Mouse (Mus musculus) liver, embryonic 16.5 days (tissue): ENCODE data around the gene Atp5s. TPM values are rescaled to one million over a fixed set of nuclear protein-coding genes. Genes with fewer than 3 reads are reported as not detected.
A peak's percentile ranks its signal among the peaks of the same experiment; 100 is the strongest.

ENCODE experiments used
- ATAC-seq: fragments of 200-750 bp; cut with Nextera tagmentation; 2 replicates; pipeline ENCODE4 v1.8.0; 2017; ENCODE audit warnings: low read depth, mild to moderate bottlenecking, moderate number of reproducible peaks, moderate library complexity
- H3K27ac ChIP-seq: fragments of 300-500 bp; sonication (generic); 2 replicates; pipeline ENCODE4 v1.5.1; 2014; ENCODE audit warnings: mild to moderate bottlenecking, low read length
- H3K27me3 ChIP-seq: fragments of 300-500 bp; sonication (generic); 2 replicates; pipeline ENCODE4 v1.6.1; 2014; ENCODE audit warnings: low read depth, low read length, mixed read lengths; ENCODE audit not compliant: control insufficient read depth, insufficient read depth
- H3K36me3 ChIP-seq: fragments of 300-500 bp; sonication (generic); 2 replicates; pipeline ENCODE4 v1.6.1; 2014; ENCODE audit warnings: mild to moderate bottlenecking; ENCODE audit not compliant: control insufficient read depth, insufficient read depth
- H3K4me1 ChIP-seq: fragments of 300-500 bp; sonication (generic); 2 replicates; pipeline ENCODE4 v1.6.1; 2014; ENCODE audit warnings: low read depth, low read length, mixed read lengths; ENCODE audit not compliant: control insufficient read depth
- H3K4me2 ChIP-seq: fragments of 300-500 bp; sonication (generic); 2 replicates; pipeline ENCODE4 v1.6.1; 2014; ENCODE audit warnings: low read depth, low read length, mixed read lengths
- H3K4me3 ChIP-seq: fragments of 300-500 bp; sonication (generic); 2 replicates; pipeline ENCODE4 v1.5.1; 2014; ENCODE audit warnings: low read depth, mild to moderate bottlenecking, low read length
- H3K9ac ChIP-seq: fragments of 300-500 bp; sonication (generic); 2 replicates; pipeline ENCODE4 v1.6.1; 2014; ENCODE audit warnings: low read depth, low read length
- H3K9me3 ChIP-seq: fragments of 300-500 bp; sonication (generic); replicated peaks from 2 replicates; pipeline ENCODE4 v1.6.1; 2016; ENCODE audit warnings: low read length; ENCODE audit not compliant: control insufficient read depth
- WGBS: fragments of 180-500 bp; shearing (Covaris S2); extraction: QIAGEN DNeasy Blood & Tissue Kit; methylation state at CpG from one replicate; pipeline ENCODE4 v1.1.7; 2014; ENCODE audit not compliant: insufficient replicate concordance; 5-methylcytosine and 5-hydroxymethylcytosine counted together
- polyA plus RNA-seq: library from polyadenylated mRNA; unstranded; fragments of >200 nt; fragmentation: Nextera tagmentation; extraction: Ambion mirVana; gene quantifications from 2 replicates; pipeline ENCODE4 v1.2.1, GENCODE M21; 2015

Gene Atp5s
- polyA plus RNA-seq = 16.7 and 18.4 TPM in 2 replicates

- peak within 1 kb of the TSS; percentile 99 for H3K4me2 ChIP-seq
- WGBS = under 1% methylated on average over 60 of the region's 60 CpGs
- H3K36me3 ChIP-seq = peaks cover 6% of the 10 kb centered on the region; the same call in 1 of the 2 replicates
- peak within 1 kb of the TSS; percentile 85 for H3K9ac ChIP-seq
- H3K4me3 ChIP-seq = peak within 1 kb of the TSS; percentile 76
- peak; percentile 90 for ATAC-seq
- H3K27me3 ChIP-seq = no peaks in the 10 kb centered on the region
- peaks cover under 1% of the 10 kb centered on the region for H3K9me3 ChIP-seq
- H3K4me1 ChIP-seq = peaks cover 19% of the 10 kb centered on the region
- H3K27ac ChIP-seq = peak within 1 kb of the TSS; percentile 96
Measured at GRCm38 (mm10) chr12:69724711-69725460, at the start of gene Atp5s, which contains the start of gene L2hgdh. Gene Atp5s, plus strand, starts transcription at chr12:69724950. Gene L2hgdh, minus strand, starts transcription at chr12:69724873.

- no peaks in the 10 kb centered on the region for H3K36me3 ChIP-seq
- ATAC-seq = no peak
- no peak overlapping the region for H3K4me2 ChIP-seq
- no peak overlapping the region for H3K27ac ChIP-seq
- H3K4me3 ChIP-seq = no peak overlapping the region
- no peaks in the 10 kb centered on the region for H3K9me3 ChIP-seq
- no peaks in the 10 kb centered on the region for H3K27me3 ChIP-seq
- H3K4me1 ChIP-seq = peaks cover 23% of the 10 kb centered on the region
- no peak overlapping the region for H3K9ac ChIP-seq
- 74% methylated on average over 4 of the region's 4 CpGs for WGBS
Measured at GRCm38 (mm10) chr12:69676157-69676556, 48.6 kb upstream of the Atp5s start.

- Histone ChIP-seq H3K4me3 (peak overlapping the region; percentile 98), H3K4me2 (peak overlapping the region; percentile 81), H3K27ac (peak overlapping the region; percentile 97), H3K36me3 (no peaks in the 10 kb centered on the region), H3K9me3 (no peaks in the 10 kb centered on the region), H3K4me1 (peaks cover 20% of the 10 kb centered on the region), H3K9ac (peak overlapping the region; percentile 98), H3K27me3 (no peaks in the 10 kb centered on the region)
- ATAC-seq = peak; percentile 56
- 1% methylated on average over 55 of the region's 56 CpGs for WGBS
Measured at GRCm38 (mm10) chr12:69680635-69681565, 43.9 kb upstream of the Atp5s start.

- peak within 1 kb of the TSS; percentile 97 for H3K27ac ChIP-seq
- H3K4me2 ChIP-seq = peak within 1 kb of the TSS; percentile 81
- peak; percentile 79 for ATAC-seq
- no peaks in the 10 kb centered on the region for H3K9me3 ChIP-seq
- H3K9ac ChIP-seq = peak within 1 kb of the TSS; percentile 98
- peak within 1 kb of the TSS; percentile 98 for H3K4me3 ChIP-seq
- no peaks in the 10 kb centered on the region for H3K36me3 ChIP-seq
- peaks cover 17% of the 10 kb centered on the region for H3K4me1 ChIP-seq
- WGBS = 0% methylated on average over 50 of the region's 85 CpGs
- H3K27me3 ChIP-seq = no peaks in the 10 kb centered on the region
Measured at GRCm38 (mm10) chr12:69681566-69682061, 43.1 kb upstream of the Atp5s start, which contains the start of gene Sos2. Gene Sos2, minus strand, starts transcription at chr12:69681852.

- Histone ChIP-seq H3K4me2 (peak overlapping the region; percentile 81), H3K36me3 (no peaks in the 10 kb centered on the region), H3K9ac (peak overlapping the region; percentile 98), H3K27ac (peak overlapping the region; percentile 97), H3K9me3 (no peaks in the 10 kb centered on the region), H3K4me3 (peak overlapping the region; percentile 98), H3K4me1 (peaks cover 17% of the 10 kb centered on the region), H3K27me3 (no peaks in the 10 kb centered on the region)
- ATAC-seq = peak; percentile 85
- under 1% methylated on average over 41 of the region's 54 CpGs for WGBS
Measured at GRCm38 (mm10) chr12:69682065-69682787, 42.5 kb upstream of the Atp5s start.

GRCm38 (mm10) chr12:69682788-69683419, 41.8 kb upstream of the Atp5s start:
- WGBS = 42% methylated on average over 14 of the region's 14 CpGs
- ATAC-seq = no peak

GRCm38 (mm10) chr12:69683537-69683936, 41.2 kb upstream of the Atp5s start:
- H3K27ac ChIP-seq = peak overlapping the region; percentile 49
- H3K4me2 ChIP-seq = peak overlapping the region; percentile 81
- peak; percentile 45 for ATAC-seq
- no peaks in the 10 kb centered on the region for H3K9me3 ChIP-seq
- 16% methylated on average over 10 of the region's 10 CpGs for WGBS
- no peak overlapping the region for H3K9ac ChIP-seq
- no peaks in the 10 kb centered on the region for H3K27me3 ChIP-seq
- H3K4me1 ChIP-seq = peaks cover 17% of the 10 kb centered on the region
- no peaks in the 10 kb centered on the region for H3K36me3 ChIP-seq
- peak overlapping the region; percentile 7 for H3K4me3 ChIP-seq

More at GRCm38 (mm10) chr12:69682788-69683419, 41.8 kb upstream of the Atp5s start:
- H3K27ac ChIP-seq = peak overlapping the region; percentile 49
- peak overlapping the region; percentile 98 for H3K9ac ChIP-seq
- no peaks in the 10 kb centered on the region for H3K36me3 ChIP-seq
- H3K4me2 ChIP-seq = peak overlapping the region; percentile 81
- H3K4me1 ChIP-seq = peaks cover 17% of the 10 kb centered on the region
- no peaks in the 10 kb centered on the region for H3K27me3 ChIP-seq
- peak overlapping the region; percentile 98 for H3K4me3 ChIP-seq
- H3K9me3 ChIP-seq = no peaks in the 10 kb centered on the region

- Histone ChIP-seq H3K4me2 (no peak overlapping the region), H3K36me3 (no peaks in the 10 kb centered on the region), H3K4me1 (peaks cover 1% of the 10 kb centered on the region; the same call in 1 of the 2 replicates), H3K4me3 (no peak overlapping the region), H3K9me3 (no peaks in the 10 kb centered on the region), H3K27ac (no peak overlapping the region), H3K9ac (no peak overlapping the region), H3K27me3 (no peaks in the 10 kb centered on the region)
- WGBS = 59% methylated on average over 2 of the region's 2 CpGs
- no peak for ATAC-seq
Measured at GRCm38 (mm10) chr12:69688368-69688767, 36.4 kb upstream of the Atp5s start.
